Mouse (Mus musculus) urinary bladder, postnatal 25 days (tissue): ENCODE data around the gene Pln.
A peak's percentile ranks its signal among the peaks of the same experiment; 100 is the strongest.

Experiments
- DNase-seq: peaks from one replicate; pipeline ENCODE4 v3.0.0; 2022; ENCODE audit warnings: low spot score

Pln gene

GRCm38 (mm10) chr10:53364311-53364710 lies 26.8 kb downstream of the Pln start:
- DNase-seq: no peak

GRCm38 (mm10) chr10:53367265-53367664 lies 29.8 kb downstream of the Pln start:
- no peak for DNase-seq

GRCm38 (mm10) chr10:53373885-53374578 lies 36.6 kb downstream of the Pln start:
- no peak for DNase-seq

GRCm38 (mm10) chr10:53377096-53377495 lies 39.6 kb downstream of the Pln start:
- no peak for DNase-seq

- no peak for DNase-seq
These were observed 40.8 kb downstream of the Pln start for GRCm38 (mm10) chr10:53378296-53378695.

DNA sequence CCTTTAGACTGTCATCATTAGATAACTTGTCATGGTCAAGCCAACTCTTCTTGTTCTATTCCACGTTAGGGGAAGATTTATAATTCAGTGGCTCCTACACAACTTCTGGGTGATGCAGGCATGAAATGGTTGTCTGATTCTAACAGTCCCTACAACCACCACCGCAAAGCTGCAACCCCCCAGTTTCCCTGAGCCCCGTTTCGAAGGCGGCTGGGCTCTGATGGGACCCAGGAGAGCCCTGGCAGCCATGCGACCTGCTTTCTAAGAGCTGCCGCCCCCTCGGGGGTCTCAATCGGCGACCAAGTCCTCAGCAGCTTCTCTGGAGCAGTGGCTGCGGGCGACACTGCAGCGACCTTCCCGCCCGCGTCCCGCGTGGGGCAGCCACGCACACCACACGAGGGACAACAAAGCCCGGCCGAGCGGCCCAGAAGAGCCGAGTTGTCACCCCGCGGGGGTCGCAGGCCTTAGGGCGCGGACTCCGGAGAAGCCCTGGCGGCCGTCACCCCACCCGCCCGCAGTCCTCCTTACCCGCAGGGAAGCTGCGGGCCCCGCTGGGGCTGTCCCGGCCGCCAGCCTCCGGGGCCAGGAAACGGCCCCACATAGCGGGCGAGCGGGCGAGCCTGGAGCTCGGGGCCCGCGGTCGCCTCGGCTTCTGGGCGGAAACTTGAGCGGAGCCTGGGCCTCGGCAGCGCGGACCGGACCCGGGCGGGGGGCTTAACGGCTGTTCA lies 41.7 kb downstream of the Pln start:
- no peak for DNase-seq

- DNase-seq: peak; percentile 80
These were observed 42.2 kb downstream of the Pln start, which contains the start of gene Cep85l for GRCm38 (mm10) chr10:53379709-53380106. TSS of gene Cep85l (minus strand) at chr10:53379947.

DNA sequence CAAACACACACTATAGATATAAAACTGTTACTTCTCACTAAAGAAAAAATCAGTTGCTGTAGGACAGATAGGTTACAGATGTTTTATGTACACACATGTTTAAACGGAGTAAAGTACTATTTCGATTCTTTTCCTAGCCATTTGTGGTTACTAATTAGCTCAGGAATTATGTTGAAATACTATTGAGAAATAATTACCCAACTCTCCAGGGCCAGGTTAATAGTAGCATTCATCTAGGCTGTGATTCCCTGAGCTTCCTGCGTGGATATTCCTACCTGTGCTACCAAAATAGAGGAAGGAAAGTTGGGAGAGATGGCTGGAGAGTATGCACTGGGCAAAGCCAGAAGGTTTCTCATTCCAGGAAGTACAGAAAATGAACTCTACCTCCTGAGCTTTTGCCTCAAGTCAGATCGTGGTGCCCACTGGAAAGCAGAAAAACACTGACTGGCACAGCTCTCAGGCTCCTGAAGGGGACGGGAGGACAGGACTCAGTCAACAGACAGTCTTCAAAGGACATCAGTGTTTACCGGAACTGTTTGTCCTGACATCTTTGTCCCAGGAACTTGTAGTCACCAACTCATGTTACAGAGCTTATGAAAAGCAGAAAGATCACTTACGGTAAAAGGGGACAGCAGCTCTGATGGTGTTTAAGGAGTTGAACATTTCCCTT lies 45.4 kb downstream of the Pln start:
- DNase-seq: no peak

- no peak for DNase-seq
These were observed 47.4 kb downstream of the Pln start for GRCm38 (mm10) chr10:53384896-53385295.

- DNase-seq: no peak
These were observed 48.0 kb downstream of the Pln start for GRCm38 (mm10) chr10:53385438-53385837.

DNA sequence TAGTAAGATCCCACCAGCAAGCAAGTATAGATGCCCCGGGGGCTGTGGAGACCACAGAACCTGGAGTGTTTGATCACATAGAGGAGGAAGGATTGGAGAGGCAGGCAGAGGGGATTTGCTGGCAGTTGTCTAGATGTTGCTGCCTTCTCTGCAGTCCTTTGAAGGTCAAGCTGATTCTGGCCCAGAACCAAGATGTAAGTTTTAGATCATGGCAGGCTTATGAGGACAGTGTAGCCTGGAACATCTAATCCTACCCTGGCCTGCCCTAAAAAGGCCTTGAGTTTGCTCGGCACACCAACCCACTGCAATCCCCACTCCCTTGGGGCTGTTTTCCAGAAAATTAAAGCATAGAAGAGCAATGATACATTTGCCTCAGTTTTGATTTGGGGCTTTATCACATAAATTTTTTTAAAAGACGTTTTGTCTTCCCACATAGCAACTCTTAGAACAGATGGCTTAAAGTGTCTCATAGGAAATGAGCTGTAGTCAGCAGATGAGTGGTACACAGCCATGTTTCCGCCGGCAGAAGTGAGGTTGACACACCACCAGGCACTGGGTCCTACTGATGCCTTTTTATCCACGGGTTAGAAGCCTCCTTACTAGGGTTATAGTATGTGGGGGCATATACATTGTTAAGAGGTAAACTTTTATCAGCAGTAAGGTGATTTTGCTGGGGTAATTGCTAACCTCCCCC lies 50.9 kb downstream of the Pln start:
- DNase-seq: no peak

GRCm38 (mm10) chr10:53394923-53395629 lies 57.6 kb downstream of the Pln start:
- no peak for DNase-seq
